Comparison of ENCODE assay signal across 9 mouse cellular contexts in the genomic region with DNA sequence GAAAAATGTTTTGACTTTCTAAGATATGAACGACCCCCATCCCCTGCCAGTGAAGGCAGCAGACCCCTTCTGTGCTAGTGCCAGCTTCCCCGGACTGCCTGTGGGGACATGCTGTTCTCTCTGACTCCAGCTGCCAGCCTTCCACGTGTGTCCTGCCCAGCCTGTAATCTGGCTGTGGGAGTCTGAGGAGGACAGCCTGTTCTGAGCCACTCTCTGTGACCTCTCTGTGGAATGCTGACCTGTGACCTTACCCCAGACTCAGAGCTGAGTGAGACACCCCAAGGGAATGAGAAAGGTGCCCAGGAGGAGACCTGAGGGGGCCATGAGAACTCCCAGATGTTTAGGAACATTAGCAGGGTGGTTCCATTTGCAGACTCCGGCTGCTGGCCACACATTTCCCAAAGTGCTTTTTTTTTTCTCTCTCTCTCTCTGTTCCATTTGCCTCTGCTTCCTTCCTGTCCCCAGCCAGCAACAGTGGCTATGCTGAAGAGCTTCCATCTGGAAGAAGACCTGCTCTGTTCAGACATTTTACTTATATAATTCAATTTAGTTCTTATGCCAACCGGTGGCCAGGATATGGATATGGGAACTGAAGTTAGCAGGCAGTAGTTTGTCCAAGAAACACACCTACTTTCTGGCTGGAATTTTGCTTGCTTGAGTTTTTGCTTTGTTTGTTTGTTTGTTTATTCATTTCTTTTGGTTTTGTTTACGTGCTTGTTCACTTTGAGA. TPM values are rescaled to one million over a fixed set of nuclear protein-coding genes. Genes with fewer than 3 reads are reported as not detected.
DNase-seq lines count a peak whose midpoint lies in the region; ATAC-seq and TF ChIP-seq lines count a peak whose summit lies in the region.
"Had no signal": no experiment of that assay in that cellular context is flagged by ENCODE, and none has a peak within 500 bp of the region (broad histone marks: within the 10 kb centered on the region; RNA-seq: fewer than 3 reads in every experiment).

No protein-coding gene starts in this region.

- H3K36me3 ChIP-seq in liver, embryonic 12.5 days: no peaks in the 10 kb centered on the region
- no peaks in the 10 kb centered on the region for H3K36me3 ChIP-seq in liver, embryonic 11.5 days (ENCODE audit: control insufficient read depth, insufficient read depth, low read length)
- H3K36me3 ChIP-seq in embryonic facial prominence, embryonic 15.5 days: no peaks in the 10 kb centered on the region
- no peaks in the 10 kb centered on the region for H3K36me3 ChIP-seq in hindbrain, embryonic 13.5 days
- no peaks in the 10 kb centered on the region for H3K36me3 ChIP-seq in lung, embryonic 14.5 days (ENCODE audit: insufficient read depth)

- DNase-seq in liver, embryonic 11.5 days (ENCODE audit: low spot score): no peak
- DNase-seq in lung, embryonic 14.5 days: no peak
- DNase-seq in frontal cortex, postnatal 10 days (ENCODE audit: low spot score in 2 of 2): no peak
- DNase-seq in cerebellum, postnatal 4 days (ENCODE audit: low spot score in 2 of 2): no peak
- DNase-seq in Muller cell, postnatal 12 days (ENCODE audit: inconsistent ontology term): no peak

- H3K4me2 ChIP-seq in liver, embryonic 12.5 days: no peak overlapping the region
- H3K4me2 ChIP-seq in liver, embryonic 11.5 days: no peak overlapping the region
- no peak overlapping the region for H3K4me2 ChIP-seq in embryonic facial prominence, embryonic 15.5 days (replicated peaks)
- no peak overlapping the region for H3K4me2 ChIP-seq in hindbrain, embryonic 13.5 days
- no peak overlapping the region for H3K4me2 ChIP-seq in lung, embryonic 14.5 days

- TF ChIP-seq CTCF in lung, embryonic 14.5 days (IDR thresholded peaks at IDR 0.05; ENCODE audit: low read depth): no peak

- no peaks in the 10 kb centered on the region for H3K9me3 ChIP-seq in liver, embryonic 12.5 days (replicated peaks)
- H3K9me3 ChIP-seq in liver, embryonic 11.5 days (ENCODE audit: control insufficient read depth, low read length): no peaks in the 10 kb centered on the region
- H3K9me3 ChIP-seq in embryonic facial prominence, embryonic 15.5 days (replicated peaks): no peaks in the 10 kb centered on the region
- no peaks in the 10 kb centered on the region for H3K9me3 ChIP-seq in hindbrain, embryonic 13.5 days
- H3K9me3 ChIP-seq in lung, embryonic 14.5 days (ENCODE audit: low read depth, low read length): no peaks in the 10 kb centered on the region

- peaks cover 24% of the 10 kb centered on the region for H3K27me3 ChIP-seq in liver, embryonic 12.5 days (replicated peaks)
- no peaks in the 10 kb centered on the region for H3K27me3 ChIP-seq in liver, embryonic 11.5 days (replicated peaks; ENCODE audit: control insufficient read depth, insufficient read depth, low read length)
- no peaks in the 10 kb centered on the region for H3K27me3 ChIP-seq in embryonic facial prominence, embryonic 15.5 days
- no peaks in the 10 kb centered on the region for H3K27me3 ChIP-seq in hindbrain, embryonic 13.5 days
- no peaks in the 10 kb centered on the region for H3K27me3 ChIP-seq in lung, embryonic 14.5 days (ENCODE audit: insufficient read depth, low read length)

- 47% methylated on average over 6 of the region's 6 CpGs for WGBS in liver, embryonic 12.5 days (ENCODE audit: insufficient replicate concordance)
- 59% methylated on average over 6 of the region's 6 CpGs for WGBS in liver, embryonic 11.5 days
- 32% methylated on average over 6 of the region's 6 CpGs for WGBS in embryonic facial prominence, embryonic 15.5 days
- 45% methylated on average over 6 of the region's 6 CpGs for WGBS in hindbrain, embryonic 13.5 days
- WGBS in lung, embryonic 14.5 days: 37% methylated on average over 6 of the region's 6 CpGs

- H3K4me3 ChIP-seq in liver, embryonic 12.5 days: no peak overlapping the region
- H3K4me3 ChIP-seq in liver, embryonic 11.5 days (ENCODE audit: low read depth, low read length): no peak overlapping the region
- H3K4me3 ChIP-seq in embryonic facial prominence, embryonic 15.5 days (replicated peaks): no peak overlapping the region
- H3K4me3 ChIP-seq in hindbrain, embryonic 13.5 days: no peak overlapping the region
- no peak overlapping the region for H3K4me3 ChIP-seq in lung, embryonic 14.5 days (ENCODE audit: low read depth, low read length)
- H3K4me3 ChIP-seq: erythroblast, embryonic 14.5 days had no signal

- H3K4me1 ChIP-seq in liver, embryonic 12.5 days: peaks cover 41% of the 10 kb centered on the region
- peaks cover 42% of the 10 kb centered on the region for H3K4me1 ChIP-seq in liver, embryonic 11.5 days (replicated peaks; ENCODE audit: control insufficient read depth, insufficient read depth, low read length)
- peaks cover 59% of the 10 kb centered on the region for H3K4me1 ChIP-seq in embryonic facial prominence, embryonic 15.5 days
- H3K4me1 ChIP-seq in hindbrain, embryonic 13.5 days (replicated peaks): peaks cover 77% of the 10 kb centered on the region
- H3K4me1 ChIP-seq in lung, embryonic 14.5 days (ENCODE audit: insufficient read depth): peaks cover 25% of the 10 kb centered on the region

- H3K9ac ChIP-seq in liver, embryonic 12.5 days: 0 out of 2 replicates have a peak overlapping the region, but pooled peaks have one; percentile 18
- no peak overlapping the region for H3K9ac ChIP-seq in liver, embryonic 11.5 days (ENCODE audit: low read depth, low read length)
- H3K9ac ChIP-seq in embryonic facial prominence, embryonic 15.5 days: no peak overlapping the region
- no peak overlapping the region for H3K9ac ChIP-seq in hindbrain, embryonic 13.5 days
- H3K9ac ChIP-seq in lung, embryonic 14.5 days: no peak overlapping the region

- H3K27ac ChIP-seq in liver, embryonic 12.5 days: no peak overlapping the region
- no peak overlapping the region for H3K27ac ChIP-seq in liver, embryonic 11.5 days (ENCODE audit: low read depth, low read length)
- peak overlapping the region; percentile 0 for H3K27ac ChIP-seq in embryonic facial prominence, embryonic 15.5 days (replicated peaks)
- H3K27ac ChIP-seq in hindbrain, embryonic 13.5 days: peak overlapping the region; percentile 77
- H3K27ac ChIP-seq in lung, embryonic 14.5 days (ENCODE audit: low read depth): peak overlapping the region; percentile 52; the same call in 1 of the 2 replicates

- ATAC-seq in liver, embryonic 12.5 days: no peak
- ATAC-seq in liver, embryonic 11.5 days (replicated peaks; ENCODE audit: low FRiP score): no peak
- no peak for ATAC-seq in embryonic facial prominence, embryonic 15.5 days (ENCODE audit: insufficient number of reproducible peaks, low FRiP score, low TSS enrichment, low read depth)
- ATAC-seq in hindbrain, embryonic 13.5 days (ENCODE audit: low FRiP score): no peak
- no peak for ATAC-seq in lung, embryonic 14.5 days (ENCODE audit: insufficient read depth)

RNA-seq across cellular contexts. Expression of a gene that starts 15.8 kb away (rescaled TPM):
- polyA plus RNA-seq in liver, embryonic 12.5 days (2016; fragmentation: Nextera tagmentation; extraction: Ambion mirVana): 3.4 and 4.6 TPM in 2 replicates
- 5.3 and 6.9 TPM in 2 replicates for polyA plus RNA-seq in liver, embryonic 11.5 days (2014; fragmentation: Nextera tagmentation; extraction: Ambion mirVana)
- polyA plus RNA-seq in embryonic facial prominence, embryonic 15.5 days (2015; fragmentation: Nextera tagmentation; extraction: Ambion mirVana): 35.4 and 38.7 TPM in 2 replicates
- polyA plus RNA-seq in hindbrain, embryonic 13.5 days (2015; fragmentation: Nextera tagmentation; extraction: Ambion mirVana): 46.4 and 49.5 TPM in 2 replicates
- 14.1 and 16.8 TPM in 2 replicates for polyA plus RNA-seq in lung, embryonic 14.5 days (2014; fragmentation: Nextera tagmentation; extraction: Ambion mirVana)

RNA-seq across cellular contexts. Expression of a gene that starts 45.6 kb away (rescaled TPM):
- polyA plus RNA-seq in liver, embryonic 12.5 days (2016; fragmentation: Nextera tagmentation; extraction: Ambion mirVana): 14.6 TPM in 2 replicates
- polyA plus RNA-seq in liver, embryonic 11.5 days (2014; fragmentation: Nextera tagmentation; extraction: Ambion mirVana): 21.7 and 24.0 TPM in 2 replicates
- polyA plus RNA-seq in embryonic facial prominence, embryonic 15.5 days (2015; fragmentation: Nextera tagmentation; extraction: Ambion mirVana): 37.5 and 39.6 TPM in 2 replicates
- 53.9 TPM in 2 replicates for polyA plus RNA-seq in hindbrain, embryonic 13.5 days (2015; fragmentation: Nextera tagmentation; extraction: Ambion mirVana)
- 44.5 and 46.8 TPM in 2 replicates for polyA plus RNA-seq in lung, embryonic 14.5 days (2014; fragmentation: Nextera tagmentation; extraction: Ambion mirVana)

Comparison
In these comparisons a context has a peak if more than half of its experiments do, and no peak if none do; other contexts are left out.
1. H3K27ac ChIP-seq: peak in embryonic facial prominence, embryonic 15.5 days (single experiment), hindbrain, embryonic 13.5 days (single experiment) and lung, embryonic 14.5 days (single experiment); none in liver, embryonic 12.5 days (single experiment) and liver, embryonic 11.5 days (single experiment).